Mouse (Mus musculus) hindbrain, embryonic 11.5 days (tissue): ENCODE data around the gene Usp7. TPM values are rescaled to one million over a fixed set of nuclear protein-coding genes. Genes with fewer than 3 reads are reported as not detected.
"Not testable (repeated sequence)": the region's sequence is repeated elsewhere in the genome, so short reads cannot be mapped to it uniquely, and the experiment has no call there.

Source experiments
- ATAC-seq: fragments of 200-750 bp; cut with Nextera tagmentation; 2 replicates; pipeline ENCODE4 v1.8.0; 2017; ENCODE audit warnings: mild to moderate bottlenecking, moderate TSS enrichment, moderate library complexity; ENCODE audit not compliant: low FRiP score
- DNase-seq: peaks from one replicate; pipeline ENCODE4 v3.0.0-alpha.2; 2015; ENCODE audit warnings: low spot score
- H3K27ac ChIP-seq: fragments of 300-500 bp; sonication (generic); 2 replicates; pipeline ENCODE4 v1.5.1; 2014; ENCODE audit warnings: mild to moderate bottlenecking, low read depth, low read length
- H3K27me3 ChIP-seq: fragments of 300-500 bp; sonication (generic); 2 replicates; pipeline ENCODE4 v1.6.1; 2014; ENCODE audit warnings: mild to moderate bottlenecking, low read length, moderate library complexity, mixed read lengths; ENCODE audit not compliant: control insufficient read depth, insufficient read depth
- H3K36me3 ChIP-seq: fragments of 300-500 bp; sonication (generic); 2 replicates; pipeline ENCODE4 v1.6.1; 2014; ENCODE audit warnings: mild to moderate bottlenecking, low read length, moderate library complexity, mixed read lengths; ENCODE audit not compliant: control insufficient read depth, insufficient read depth
- H3K4me1 ChIP-seq: fragments of 300-500 bp; sonication (generic); replicated peaks from 2 replicates; pipeline ENCODE4 v1.6.1; 2014; ENCODE audit warnings: low read length, mixed read lengths; ENCODE audit not compliant: control insufficient read depth, insufficient read depth
- H3K4me2 ChIP-seq: fragments of 300-500 bp; sonication (generic); replicated peaks from 2 replicates; pipeline ENCODE4 v1.6.1; 2014; ENCODE audit warnings: mild to moderate bottlenecking, low read depth, low read length
- H3K4me3 ChIP-seq: fragments of 300-500 bp; sonication (generic); 2 replicates; pipeline ENCODE4 v1.5.1; 2014; ENCODE audit warnings: low read depth, low read length
- H3K9ac ChIP-seq: fragments of 300-500 bp; sonication (generic); 2 replicates; pipeline ENCODE4 v1.6.1; 2014; ENCODE audit warnings: low read depth, low read length
- H3K9me3 ChIP-seq: fragments of 300-500 bp; sonication (generic); 2 replicates; pipeline ENCODE4 v1.6.1; 2016; ENCODE audit warnings: low read length; ENCODE audit not compliant: control insufficient read depth
- WGBS: fragments of 180-500 bp; shearing (Covaris S2); extraction: QIAGEN DNeasy Blood & Tissue Kit; methylation state at CpG from one replicate; pipeline ENCODE4 v1.1.7; 2014; 5-methylcytosine and 5-hydroxymethylcytosine counted together
- polyA plus RNA-seq: library from polyadenylated mRNA; unstranded; fragments of >200 nt; fragmentation: Nextera tagmentation; extraction: Ambion mirVana; gene quantifications from 2 replicates; pipeline ENCODE4 v1.2.1, GENCODE M21; 2014

Gene Usp7
- polyA plus RNA-seq, 1 experiment from 2014 or later, result 51.9 TPM

GRCm38 (mm10) chr16:8738542-8739514 lies 53.3 kb downstream of the Usp7 start:
- WGBS, result 3% methylated on average over 57 of the region's 126 CpGs
- peak overlapping the region; percentile 98 for H3K4me3 ChIP-seq
- H3K9me3 ChIP-seq, result no peaks in the 10 kb centered on the region
- peak overlapping the region; percentile 61 for H3K4me2 ChIP-seq
- peak; percentile 87 for ATAC-seq
- H3K27me3 ChIP-seq, result no peaks in the 10 kb centered on the region
- DNase-seq, result peak; percentile 90
- peak overlapping the region; percentile 92 for H3K27ac ChIP-seq
- peak overlapping the region; percentile 91 for H3K9ac ChIP-seq
- H3K36me3 ChIP-seq, result no peaks in the 10 kb centered on the region
- H3K4me1 ChIP-seq, result no peaks in the 10 kb centered on the region; the same call in 1 of the 2 replicates

- WGBS, result under 1% methylated on average over 48 of the region's 110 CpGs
- H3K36me3 ChIP-seq, result no peaks in the 10 kb centered on the region
- H3K4me3 ChIP-seq, result peak overlapping the region; percentile 98
- ATAC-seq, result peak; percentile 48
- H3K4me1 ChIP-seq, result no peaks in the 10 kb centered on the region; the same call in 1 of the 2 replicates
- DNase-seq, result peak; percentile 72
- H3K9ac ChIP-seq, result peak overlapping the region; percentile 94
- H3K27me3 ChIP-seq, result no peaks in the 10 kb centered on the region
- H3K27ac ChIP-seq, result peak overlapping the region; percentile 90
- no peaks in the 10 kb centered on the region for H3K9me3 ChIP-seq
- peak overlapping the region; percentile 94 for H3K4me2 ChIP-seq
Observed at GRCm38 (mm10) chr16:8737666-8738541, 54.2 kb downstream of the Usp7 start.

GRCm38 (mm10) chr16:8737341-8737665 lies 54.8 kb downstream of the Usp7 start:
- Histone ChIP-seq H3K9ac (peak overlapping the region; percentile 94), H3K4me3 (peak overlapping the region; percentile 98), H3K4me1 (no peaks in the 10 kb centered on the region; the same call in 1 of the 2 replicates), H3K27ac (0 out of 2 replicates have a peak overlapping the region, but pooled peaks have one; percentile 90), H3K27me3 (no peaks in the 10 kb centered on the region), H3K36me3 (no peaks in the 10 kb centered on the region), H3K4me2 (peak overlapping the region; percentile 94), H3K9me3 (no peaks in the 10 kb centered on the region)
- DNase-seq (no peak), ATAC-seq (no peak)
- under 1% methylated on average over 11 of the region's 11 CpGs for WGBS

- H3K36me3 ChIP-seq, result no peaks in the 10 kb centered on the region
- H3K27ac ChIP-seq, result no peak overlapping the region
- WGBS, result 4% methylated on average over 7 of the region's 7 CpGs
- H3K4me1 ChIP-seq, result no peaks in the 10 kb centered on the region; the same call in 1 of the 2 replicates
- peak overlapping the region; percentile 94 for H3K9ac ChIP-seq
- H3K27me3 ChIP-seq, result no peaks in the 10 kb centered on the region
- ATAC-seq (no peak), DNase-seq (peak; percentile 27)
- peak overlapping the region; percentile 94 for H3K4me2 ChIP-seq
- H3K9me3 ChIP-seq, result no peaks in the 10 kb centered on the region
- peak overlapping the region; percentile 98 for H3K4me3 ChIP-seq
Observed at GRCm38 (mm10) chr16:8736757-8737156, 55.4 kb downstream of the Usp7 start.

GRCm38 (mm10) chr16:8736032-8736431 lies 56.1 kb downstream of the Usp7 start:
- peak; percentile 20 for DNase-seq
- no peaks in the 10 kb centered on the region for H3K9me3 ChIP-seq
- H3K4me1 ChIP-seq, result no peaks in the 10 kb centered on the region; the same call in 1 of the 2 replicates
- H3K9ac ChIP-seq, result peak overlapping the region; percentile 32; the same call in 1 of the 2 replicates
- WGBS, result 38% methylated on average over 8 of the region's 8 CpGs
- H3K4me2 ChIP-seq, result peak overlapping the region; percentile 94
- H3K27ac ChIP-seq, result no peak overlapping the region
- no peak for ATAC-seq
- no peaks in the 10 kb centered on the region for H3K27me3 ChIP-seq
- H3K36me3 ChIP-seq, result no peaks in the 10 kb centered on the region
- H3K4me3 ChIP-seq, result peak overlapping the region; percentile 98

- no peak overlapping the region for H3K4me3 ChIP-seq
- no peaks in the 10 kb centered on the region for H3K36me3 ChIP-seq
- H3K4me2 ChIP-seq, result no peak overlapping the region
- H3K27me3 ChIP-seq, result no peaks in the 10 kb centered on the region
- no peak overlapping the region for H3K9ac ChIP-seq
- H3K4me1 ChIP-seq, result no peaks in the 10 kb centered on the region; the same call in 1 of the 2 replicates
- WGBS, result 88% methylated on average over 4 of the region's 4 CpGs
- ATAC-seq (no peak), DNase-seq (no peak)
- H3K9me3 ChIP-seq, result no peaks in the 10 kb centered on the region
- H3K27ac ChIP-seq, result no peak overlapping the region
Observed at GRCm38 (mm10) chr16:8734693-8735092, 57.4 kb downstream of the Usp7 start.

- H3K4me2 ChIP-seq, result no peak overlapping the region
- H3K9me3 ChIP-seq, result no peaks in the 10 kb centered on the region
- no peaks in the 10 kb centered on the region; the same call in 1 of the 2 replicates for H3K4me1 ChIP-seq
- H3K27ac ChIP-seq, result no peak overlapping the region
- WGBS, result 93% methylated on average over 4 of the region's 4 CpGs
- no peak overlapping the region for H3K9ac ChIP-seq
- H3K27me3 ChIP-seq, result no peaks in the 10 kb centered on the region
- H3K4me3 ChIP-seq, result no peak overlapping the region
- H3K36me3 ChIP-seq, result no peaks in the 10 kb centered on the region
- ATAC-seq, result no peak
- DNase-seq, result no peak
Observed at GRCm38 (mm10) chr16:8733624-8734023, 58.5 kb downstream of the Usp7 start.

- 90% methylated on average over 3 of the region's 4 CpGs for WGBS
- not testable (repeated sequence) for H3K27me3 ChIP-seq, H3K4me1 ChIP-seq, ATAC-seq, H3K9ac ChIP-seq, H3K36me3 ChIP-seq, H3K4me2 ChIP-seq, H3K9me3 ChIP-seq, H3K27ac ChIP-seq, H3K4me3 ChIP-seq, DNase-seq
Observed at GRCm38 (mm10) chr16:8732450-8732849, 59.7 kb downstream of the Usp7 start.
